Mouse (Mus musculus): ENCODE results near the gene Dpp3.

DNA sequence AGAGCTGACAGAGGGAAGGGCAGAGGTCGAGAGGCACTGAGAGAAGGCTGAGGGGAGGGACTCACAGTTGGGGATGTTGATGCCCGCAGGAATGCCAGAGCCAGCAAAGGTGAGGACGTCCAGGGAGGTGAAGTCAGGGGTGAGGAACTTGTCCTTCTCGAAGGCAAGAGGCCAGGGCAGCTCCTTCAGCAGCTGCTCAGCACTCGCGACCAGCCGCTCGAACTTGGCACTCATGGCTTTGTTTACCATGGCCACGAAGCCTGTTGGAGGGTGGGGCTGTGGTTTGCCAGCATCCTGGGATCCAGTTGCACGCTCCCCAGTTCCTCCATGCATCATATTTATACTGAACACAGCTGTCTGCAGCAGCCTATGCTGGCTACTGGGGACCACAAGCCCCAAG is 11.3 kb downstream of the Dpp3 start:
- TF ChIP-seq CTCF (IDR thresholded peaks at IDR 0.05; ENCODE audit: low read depth, low read length) = no peak
- TF ChIP-seq POLR2A (IDR thresholded peaks at IDR 0.05; ENCODE audit: borderline replicate concordance, low read depth, low read length) = no peak

All from bone marrow macrophage, adult 2 months (primary cell).